Mouse (Mus musculus) kidney, embryonic 14.5 days (tissue): ENCODE results near the gene Slc51a. TPM values are rescaled to one million over a fixed set of nuclear protein-coding genes. Genes with fewer than 3 reads are reported as not detected.

Experiments used
- ATAC-seq: fragments of 200-750 bp; cut with Nextera tagmentation; 2 replicates; pipeline ENCODE4 v1.8.0; 2017; ENCODE audit warnings: moderate number of reproducible peaks, mild to moderate bottlenecking, moderate TSS enrichment, moderate library complexity; ENCODE audit not compliant: low FRiP score, low TSS enrichment
- H3K27ac ChIP-seq: fragments of 300-500 bp; sonication (generic); 2 replicates; pipeline ENCODE4 v1.5.1; 2014; ENCODE audit warnings: low read depth, mild to moderate bottlenecking, low read length, moderate library complexity, mixed read lengths
- H3K27me3 ChIP-seq: fragments of 300-500 bp; sonication (generic); 2 replicates; pipeline ENCODE4 v1.6.1; 2014; ENCODE audit warnings: mild to moderate bottlenecking, low read length; ENCODE audit not compliant: control insufficient read depth, insufficient read depth
- H3K36me3 ChIP-seq: fragments of 300-500 bp; sonication (generic); 2 replicates; pipeline ENCODE4 v1.6.1; 2014; ENCODE audit warnings: low read length, mixed read lengths; ENCODE audit not compliant: control insufficient read depth, insufficient read depth
- H3K4me1 ChIP-seq: fragments of 300-500 bp; sonication (generic); 2 replicates; pipeline ENCODE4 v1.6.1; 2014; ENCODE audit warnings: low read length, mixed read lengths; ENCODE audit not compliant: control insufficient read depth, insufficient read depth
- H3K4me2 ChIP-seq: fragments of 300-500 bp; sonication (generic); replicated peaks from 2 replicates; pipeline ENCODE4 v1.6.1; 2014; ENCODE audit warnings: low read depth, mild to moderate bottlenecking, low read length
- H3K4me3 ChIP-seq: fragments of 300-500 bp; sonication (generic); 2 replicates; pipeline ENCODE4 v1.5.1; 2014; ENCODE audit warnings: mild to moderate bottlenecking, low read length
- H3K9ac ChIP-seq: fragments of 300-500 bp; sonication (generic); 2 replicates; pipeline ENCODE4 v1.6.1; 2014; ENCODE audit warnings: low read depth, mild to moderate bottlenecking, low read length, moderate library complexity
- H3K9me3 ChIP-seq: fragments of 300-500 bp; sonication (generic); 2 replicates; pipeline ENCODE4 v1.6.1; 2016; ENCODE audit warnings: low read length; ENCODE audit not compliant: control insufficient read depth
- WGBS: fragments of 180-500 bp; shearing (Covaris S2); extraction: QIAGEN DNeasy Blood & Tissue Kit; methylation state at CpG from one replicate; pipeline ENCODE4 v1.1.7; 2014; 5-methylcytosine and 5-hydroxymethylcytosine counted together
- polyA plus RNA-seq: library from polyadenylated mRNA; unstranded; fragments of >200 nt; fragmentation: Nextera tagmentation; extraction: Ambion mirVana; gene quantifications from 2 replicates; pipeline ENCODE4 v1.2.1, GENCODE M21; 2014

Gene Slc51a
- polyA plus RNA-seq, 1 experiment from 2014 or later: 0.49 TPM

GRCm38 (mm10) chr16:32484431-32484871, 3.2 kb downstream of the Slc51a start:
- ATAC-seq: peak; percentile 87
- Histone ChIP-seq H3K27ac (no peak overlapping the region), H3K36me3 (no peaks in the 10 kb centered on the region), H3K4me2 (no peak overlapping the region), H3K9ac (no peak overlapping the region), H3K27me3 (no peaks in the 10 kb centered on the region), H3K4me3 (no peak overlapping the region), H3K9me3 (no peaks in the 10 kb centered on the region), H3K4me1 (peaks cover 12% of the 10 kb centered on the region)
- 12% methylated on average over 7 of the region's 7 CpGs for WGBS

DNA sequence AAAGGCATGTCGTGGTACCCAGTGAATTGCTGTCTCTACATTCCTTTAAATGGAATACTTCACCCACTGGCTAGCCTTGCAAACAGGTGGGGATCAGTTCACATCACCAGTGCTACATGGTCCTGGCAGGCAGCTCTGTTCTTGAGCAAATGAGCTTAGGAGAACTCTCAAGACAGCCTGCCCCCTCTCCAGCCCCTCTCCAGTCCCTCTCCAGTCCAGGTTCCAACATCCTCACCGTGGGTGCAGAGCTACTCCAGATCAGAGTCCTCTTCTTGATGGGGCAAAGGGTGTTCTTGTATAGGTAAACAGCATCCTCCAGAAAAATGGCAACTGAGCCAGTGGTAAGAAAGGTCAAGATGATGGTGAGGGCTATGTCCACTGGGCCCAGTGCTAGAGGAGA, 8.3 kb downstream of the Slc51a start:
- Histone ChIP-seq H3K9ac (no peak overlapping the region), H3K27me3 (no peaks in the 10 kb centered on the region), H3K36me3 (no peaks in the 10 kb centered on the region), H3K4me2 (no peak overlapping the region), H3K9me3 (no peaks in the 10 kb centered on the region), H3K4me3 (no peak overlapping the region), H3K4me1 (peaks cover 4% of the 10 kb centered on the region; the same call in 1 of the 2 replicates), H3K27ac (no peak overlapping the region)
- ATAC-seq: no peak
- WGBS: 67% methylated on average over 2 of the region's 2 CpGs

GRCm38 (mm10) chr16:32477315-32477714, 10.4 kb downstream of the Slc51a start:
- H3K27ac ChIP-seq: no peak overlapping the region
- no peaks in the 10 kb centered on the region for H3K4me1 ChIP-seq
- peaks cover 3% of the 10 kb centered on the region; the same call in 1 of the 2 replicates for H3K36me3 ChIP-seq
- no peak overlapping the region for H3K4me2 ChIP-seq
- no peaks in the 10 kb centered on the region for H3K27me3 ChIP-seq
- H3K9me3 ChIP-seq: no peaks in the 10 kb centered on the region
- ATAC-seq: no peak
- WGBS: 81% methylated on average over 6 of the region's 6 CpGs
- H3K9ac ChIP-seq: no peak overlapping the region
- H3K4me3 ChIP-seq: no peak overlapping the region

DNA sequence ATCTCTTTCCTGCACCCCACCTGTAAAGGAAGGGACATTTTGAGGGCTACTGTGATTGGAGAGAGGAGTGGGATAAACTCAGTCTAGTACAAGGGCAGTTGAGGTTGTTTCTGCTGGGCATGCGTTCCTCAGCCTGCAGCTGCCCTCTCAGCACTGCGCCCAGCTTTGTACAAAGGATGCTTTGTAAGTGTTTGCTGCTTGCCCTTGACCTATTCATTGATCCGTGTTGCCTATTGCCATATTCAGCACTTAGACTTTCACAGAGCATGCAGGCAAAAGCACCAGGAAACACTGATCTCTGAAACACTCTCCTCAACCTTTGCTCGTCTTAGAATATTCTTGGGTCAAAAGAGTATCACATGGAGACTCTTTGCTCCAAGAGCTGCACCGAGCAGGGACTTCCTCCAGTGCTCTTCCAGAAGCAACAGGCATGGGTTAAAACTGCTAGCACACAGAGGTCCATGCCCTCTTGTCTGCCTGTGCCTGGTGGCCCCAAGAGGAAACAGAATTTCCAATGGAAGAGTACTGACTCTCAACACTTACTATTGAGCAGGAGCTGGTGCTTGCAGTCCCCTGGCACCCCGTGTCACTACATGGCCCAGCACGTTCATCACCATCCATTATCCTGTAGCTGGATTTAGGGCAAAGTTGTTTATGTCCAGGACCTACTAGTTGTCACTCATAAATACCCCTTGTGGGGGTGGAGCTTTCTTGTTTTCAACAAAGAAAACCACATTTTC, 15.2 kb downstream of the Slc51a start:
- no peak overlapping the region for H3K9ac ChIP-seq
- no peak overlapping the region for H3K4me2 ChIP-seq
- no peaks in the 10 kb centered on the region for H3K9me3 ChIP-seq
- no peak for ATAC-seq
- no peak overlapping the region; the same call in 1 of the 2 replicates for H3K27ac ChIP-seq
- H3K36me3 ChIP-seq: peaks cover 22% of the 10 kb centered on the region
- no peaks in the 10 kb centered on the region for H3K27me3 ChIP-seq
- H3K4me3 ChIP-seq: no peak overlapping the region
- 78% methylated on average over 7 of the region's 7 CpGs for WGBS
- no peaks in the 10 kb centered on the region for H3K4me1 ChIP-seq

DNA sequence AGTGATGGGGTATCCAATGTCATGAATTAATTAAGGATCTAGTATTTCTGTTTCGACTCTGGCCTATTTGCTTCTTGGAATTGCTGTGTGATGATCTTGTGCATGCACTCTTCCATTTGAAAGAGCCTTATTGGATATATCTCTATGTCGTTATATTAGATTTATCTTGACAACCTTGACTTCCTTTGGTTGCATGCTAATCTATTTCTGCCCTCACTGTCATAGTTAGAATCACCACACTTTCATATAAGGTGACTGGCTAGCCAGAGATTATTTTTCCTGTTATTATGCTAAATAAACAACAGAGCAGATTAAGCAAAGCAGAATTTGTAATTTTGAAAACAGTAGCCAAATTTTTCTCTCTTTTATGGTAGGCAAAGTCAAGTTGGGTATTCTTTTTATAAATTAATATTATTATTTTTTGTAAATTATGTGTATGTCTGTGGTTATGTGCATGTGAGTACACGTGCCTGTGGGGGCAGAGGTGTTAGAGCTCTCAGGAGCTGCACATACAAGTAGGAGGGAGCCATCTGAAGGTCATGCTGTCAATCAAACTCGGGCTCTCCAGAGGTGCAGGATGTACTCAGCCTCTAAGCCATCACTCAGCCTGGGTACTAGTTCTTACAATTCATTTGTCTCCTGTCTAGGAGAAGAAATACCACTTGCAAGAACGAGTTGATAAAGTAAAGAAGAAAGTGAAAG, 18.1 kb downstream of the Slc51a start:
- H3K4me1 ChIP-seq: no peaks in the 10 kb centered on the region
- no peaks in the 10 kb centered on the region for H3K27me3 ChIP-seq
- no peak overlapping the region for H3K4me2 ChIP-seq
- no peak overlapping the region for H3K9ac ChIP-seq
- 74% methylated on average over 5 of the region's 5 CpGs for WGBS
- H3K36me3 ChIP-seq: peaks cover 28% of the 10 kb centered on the region
- ATAC-seq: no peak
- no peak overlapping the region for H3K4me3 ChIP-seq
- H3K27ac ChIP-seq: no peak overlapping the region
- H3K9me3 ChIP-seq: no peaks in the 10 kb centered on the region

- H3K27ac ChIP-seq: no peak overlapping the region
- H3K4me1 ChIP-seq: no peaks in the 10 kb centered on the region
- no peaks in the 10 kb centered on the region for H3K27me3 ChIP-seq
- WGBS: 87% methylated on average over 3 of the region's 3 CpGs
- H3K9ac ChIP-seq: no peak overlapping the region
- H3K9me3 ChIP-seq: no peaks in the 10 kb centered on the region
- no peak overlapping the region for H3K4me3 ChIP-seq
- no peak for ATAC-seq
- H3K36me3 ChIP-seq: peaks cover 35% of the 10 kb centered on the region
- no peak overlapping the region for H3K4me2 ChIP-seq
Observed at GRCm38 (mm10) chr16:32468488-32468887, 19.2 kb downstream of the Slc51a start.

DNA sequence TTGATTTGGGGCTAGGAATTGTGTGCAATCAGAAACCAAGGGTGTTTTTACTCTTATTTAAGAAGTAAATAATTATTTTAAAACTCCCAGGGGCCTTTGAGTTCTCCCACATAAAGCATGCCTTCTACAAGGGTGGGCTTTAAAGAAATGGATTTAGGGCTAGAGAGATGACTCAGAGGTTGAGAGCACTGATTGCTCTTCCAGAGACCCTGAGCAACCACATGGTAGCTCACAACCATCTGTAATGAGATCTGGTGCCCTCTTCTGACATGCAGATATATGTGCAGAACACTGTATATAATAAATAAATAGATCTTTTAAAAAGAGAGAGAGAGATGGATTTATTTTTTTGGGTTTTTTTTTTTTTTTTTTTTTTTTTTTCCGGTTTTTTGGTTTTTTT, 22.8 kb downstream of the Slc51a start:
- Histone ChIP-seq H3K9ac (no peak overlapping the region), H3K27me3 (no peaks in the 10 kb centered on the region), H3K9me3 (no peaks in the 10 kb centered on the region), H3K27ac (no peak overlapping the region), H3K4me3 (no peak overlapping the region), H3K36me3 (peaks cover 26% of the 10 kb centered on the region), H3K4me1 (no peaks in the 10 kb centered on the region), H3K4me2 (no peak overlapping the region)
- WGBS: no CpG with 5 or more reads among the region's 1 CpGs
- ATAC-seq: no peak

- H3K4me2 ChIP-seq: no peak overlapping the region
- H3K27ac ChIP-seq: no peak overlapping the region
- no peaks in the 10 kb centered on the region for H3K9me3 ChIP-seq
- H3K27me3 ChIP-seq: no peaks in the 10 kb centered on the region
- no peaks in the 10 kb centered on the region for H3K4me1 ChIP-seq
- H3K9ac ChIP-seq: no peak overlapping the region
- 80% methylated on average over 2 of the region's 2 CpGs for WGBS
- H3K4me3 ChIP-seq: no peak overlapping the region
- no peak for ATAC-seq
- peaks cover 24% of the 10 kb centered on the region for H3K36me3 ChIP-seq
Observed at GRCm38 (mm10) chr16:32463426-32463825, 24.3 kb downstream of the Slc51a start.

DNA sequence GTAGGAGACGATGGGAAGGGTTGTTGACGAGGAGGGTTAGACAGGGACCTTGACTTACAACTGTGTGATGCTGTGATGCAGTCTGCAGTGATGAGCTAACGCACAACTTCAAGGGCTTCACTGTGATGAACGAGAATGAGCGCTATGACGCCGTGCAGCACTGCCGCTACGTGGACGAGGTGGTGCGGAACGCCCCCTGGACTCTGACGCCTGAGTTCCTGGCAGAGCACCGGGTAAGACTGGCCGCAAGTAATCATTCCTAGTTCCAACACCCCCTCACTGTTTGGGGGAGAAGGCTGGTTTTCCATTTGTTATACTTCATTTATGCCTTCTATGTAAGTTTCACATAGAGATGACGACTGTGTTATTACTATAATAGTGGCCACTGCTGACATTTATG, 24.7 kb downstream of the Slc51a start:
- H3K9me3 ChIP-seq: no peaks in the 10 kb centered on the region
- no peaks in the 10 kb centered on the region for H3K4me1 ChIP-seq
- H3K9ac ChIP-seq: no peak overlapping the region
- peaks cover 24% of the 10 kb centered on the region for H3K36me3 ChIP-seq
- 95% methylated on average over 16 of the region's 16 CpGs for WGBS
- ATAC-seq: no peak
- H3K4me3 ChIP-seq: no peak overlapping the region
- H3K27ac ChIP-seq: no peak overlapping the region
- no peaks in the 10 kb centered on the region for H3K27me3 ChIP-seq
- H3K4me2 ChIP-seq: no peak overlapping the region
